Mouse (Mus musculus): ENCODE data around the gene Themis2. TPM values are rescaled to one million over a fixed set of nuclear protein-coding genes. Genes with fewer than 3 reads are reported as not detected.
A peak's percentile ranks its signal among the peaks of the same experiment; 100 is the strongest.

Themis2 gene
- total and polyA plus RNA-seq, 3 experiments, result 9.3 to 35.7 (median 14.2) TPM

DNA sequence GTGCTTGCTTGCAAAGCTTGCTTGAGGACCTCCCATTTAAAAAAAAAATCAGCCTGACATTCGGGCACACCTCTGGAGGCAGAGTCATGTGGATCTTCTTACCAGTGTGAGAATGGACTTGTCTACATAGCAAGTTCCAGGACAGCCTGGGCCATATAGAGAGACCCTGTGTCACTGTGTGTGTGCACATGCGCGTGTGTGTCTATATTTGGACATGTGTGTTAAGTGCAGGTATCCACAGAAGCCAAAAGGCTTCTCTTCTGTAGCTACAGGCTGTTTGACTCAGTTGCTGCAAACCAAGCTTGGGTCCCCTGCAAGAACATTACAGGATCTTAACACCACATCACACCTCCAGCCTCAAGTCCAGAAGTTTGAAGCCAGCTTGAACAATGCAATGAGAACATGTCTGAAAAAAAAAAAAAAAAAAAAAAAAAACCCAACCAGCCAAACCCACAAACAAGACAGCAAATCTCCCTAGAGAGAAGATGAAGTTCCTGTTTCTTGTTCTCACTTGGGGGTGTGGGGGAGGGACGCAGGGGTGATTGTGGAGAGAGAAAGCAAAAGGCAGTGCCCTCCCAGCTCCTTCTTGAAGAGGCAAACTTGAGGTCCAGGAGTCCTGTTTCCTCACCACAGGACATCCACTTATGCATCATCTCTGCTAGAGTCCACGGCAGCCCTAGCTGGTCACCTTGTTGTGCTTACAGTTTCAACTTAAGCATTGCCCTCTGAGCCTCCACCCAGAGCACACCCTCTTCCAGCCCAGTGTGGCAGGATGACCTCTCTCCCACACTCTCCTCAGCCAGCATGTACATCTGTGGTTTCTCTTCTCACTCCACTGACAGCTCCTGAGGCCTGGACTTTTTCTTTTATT lies 11.8 kb upstream of the Themis2 start (continued):
- 0 out of 2 replicates have a peak, but pooled peaks have one; percentile 45 for TF ChIP-seq ZMIZ1 (IDR thresholded peaks at IDR 0.05; ENCODE audit: low read depth, low read length)

DNA sequence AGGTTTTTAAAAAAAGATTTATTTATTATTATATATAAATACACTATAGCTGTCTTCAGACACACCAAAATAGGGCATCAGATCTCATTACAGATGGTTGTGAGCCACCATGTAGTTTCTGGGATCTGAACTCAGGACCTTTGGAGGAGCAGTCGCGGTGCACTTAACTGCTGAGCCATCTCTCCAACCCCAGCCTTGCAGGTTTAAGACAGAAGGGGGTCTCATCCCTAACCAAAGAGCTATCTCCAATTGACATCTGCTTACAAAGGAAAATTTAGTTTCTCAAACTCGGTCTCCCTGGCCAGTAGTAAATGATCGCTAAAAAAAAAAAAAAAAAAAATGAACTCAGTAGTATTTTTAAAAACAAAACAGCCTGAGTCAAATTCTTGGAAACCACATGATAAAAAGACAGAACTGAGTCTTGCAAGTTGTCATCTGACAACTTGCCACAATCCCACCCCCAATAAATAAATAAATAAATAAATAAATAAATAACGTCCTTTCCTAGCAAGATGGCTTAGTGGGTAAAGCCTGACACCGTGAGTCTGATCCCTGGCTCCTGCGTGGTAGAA lies 10.5 kb upstream of the Themis2 start:
- Histone ChIP-seq H3K27ac (ENCODE audit: insufficient read depth, low read depth) (no peak overlapping the region), H3K4me1 (ENCODE audit: control insufficient read depth in 1 of 2, insufficient read depth in 2 of 2) (peaks cover 16 to 59% of the 10 kb centered on the region in 2 experiments), H3K79me2 (replicated peaks; ENCODE audit: control insufficient read depth, extremely low read depth, insufficient read depth, poor library complexity, severe bottlenecking) (no peaks in the 10 kb centered on the region), H3K9me3 (replicated peaks; ENCODE audit: low read length) (peaks cover 14% of the 10 kb centered on the region), H3K9ac (ENCODE audit: insufficient read depth, low read depth) (no peak overlapping the region), H3K27me3 (replicated peaks) (no peaks in the 10 kb centered on the region), H3K36me3 (replicated peaks in 1 of 2; ENCODE audit: control insufficient read depth in 1 of 2, insufficient read depth in 1 of 2, low read length in 1 of 2) (no peaks in the 10 kb centered on the region), H3K4me3 (replicated peaks in 1 of 3; ENCODE audit: low read depth in 2 of 3, low read length in 2 of 3, poor library complexity in 1 of 3) (no peak overlapping the region), H3K4me2 (ENCODE audit: insufficient read depth, low read depth, poor library complexity, severe bottlenecking) (no peak overlapping the region)
- no peak for DNase-seq (ENCODE audit: extremely low read depth)
- dilution Hi-C loops (cut with MboI; ENCODE audit: extremely low pct_ligation_motif_present, extremely low pct_unique_long_range_greater_than_20kb, low sequenced_read_pairs) (no loop called here), in situ Hi-C loops (cut with MboI; ENCODE audit: low pct_ligation_motif_present, low pct_unique_long_range_greater_than_20kb, low sequenced_read_pairs) (no loop called here)
- no peak for TF ChIP-seq POLR2A (IDR thresholded peaks at IDR 0.05; ENCODE audit: low read depth, low read length)
- peak; percentile 76 for TF ChIP-seq ZNF384 (IDR thresholded peaks at IDR 0.05; ENCODE audit: low read depth, low read length)

- Histone ChIP-seq H3K27ac (ENCODE audit: insufficient read depth, low read depth) (no peak overlapping the region), H3K4me3 (replicated peaks in 1 of 3; ENCODE audit: low read depth in 2 of 3, low read length in 2 of 3, poor library complexity in 1 of 3) (no peak overlapping the region), H3K4me2 (ENCODE audit: insufficient read depth, low read depth, poor library complexity, severe bottlenecking) (no peak overlapping the region), H3K79me2 (replicated peaks; ENCODE audit: control insufficient read depth, extremely low read depth, insufficient read depth, poor library complexity, severe bottlenecking) (no peaks in the 10 kb centered on the region), H3K9ac (ENCODE audit: insufficient read depth, low read depth) (no peak overlapping the region), H3K9me3 (replicated peaks; ENCODE audit: low read length) (peaks cover 7% of the 10 kb centered on the region), H3K27me3 (replicated peaks) (no peaks in the 10 kb centered on the region), H3K4me1 (ENCODE audit: control insufficient read depth in 1 of 2, insufficient read depth in 2 of 2) (peaks cover 16 to 68% of the 10 kb centered on the region in 2 experiments), H3K36me3 (replicated peaks in 1 of 2; ENCODE audit: control insufficient read depth in 1 of 2, insufficient read depth in 1 of 2, low read length in 1 of 2) (no peaks in the 10 kb centered on the region)
- TF ChIP-seq BHLHE40 (IDR thresholded peaks at IDR 0.05; ENCODE audit: low read depth, low read length) (no peak), MAX (IDR thresholded peaks at IDR 0.05; ENCODE audit: low read length) (no peak), EP300 (IDR thresholded peaks at IDR 0.05; ENCODE audit: low read length) (no peak), TCF12 (IDR thresholded peaks at IDR 0.05; ENCODE audit: low read depth, low read length) (no peak), CHD1 (IDR thresholded peaks at IDR 0.05; ENCODE audit: low read depth, low read length) (no peak), HCFC1 (IDR thresholded peaks at IDR 0.05; ENCODE audit: low read depth, low read length) (no peak), ETS1 (conservative IDR thresholded peaks at IDR 0.05; ENCODE audit: low read depth, low read length) (no peak), ZKSCAN1 (IDR thresholded peaks at IDR 0.05; ENCODE audit: borderline replicate concordance, low read depth, low read length) (no peak), ZC3H11A (IDR thresholded peaks at IDR 0.05; ENCODE audit: low read depth, low read length) (no peak), POLR2AphosphoS2 (IDR thresholded peaks at IDR 0.05; ENCODE audit: low read depth, low read length) (no peak), SMC3 (IDR thresholded peaks at IDR 0.05; ENCODE audit: low read depth, low read length) (no peak), JUN (IDR thresholded peaks at IDR 0.05; ENCODE audit: insufficient read depth, low read depth, low read length) (no peak), NRF1 (IDR thresholded peaks at IDR 0.05; ENCODE audit: low read depth, low read length) (no peak), E2F4 (IDR thresholded peaks at IDR 0.05; ENCODE audit: insufficient replicate concordance, low read depth, low read length) (no peak)
- in situ Hi-C loops (cut with MboI; ENCODE audit: low pct_ligation_motif_present, low pct_unique_long_range_greater_than_20kb, low sequenced_read_pairs), result no loop called here
- DNase-seq (ENCODE audit: extremely low read depth), result no peak
- dilution Hi-C loops (cut with MboI; ENCODE audit: extremely low pct_ligation_motif_present, extremely low pct_unique_long_range_greater_than_20kb, low sequenced_read_pairs), result no loop called here
These were observed 9.5 kb upstream of the Themis2 start for GRCm38 (mm10) chr4:132805599-132806197.

Data from CH12.LX (cell line).